Mouse (Mus musculus) ovary, postnatal 14 days (tissue): ENCODE data around the gene Smim5.

ENCODE experiments used
- DNase-seq: peaks from one replicate; pipeline ENCODE4 v3.0.0; 2022; ENCODE audit warnings: low spot score

Smim5 gene

GRCm38 (mm10) chr11:115894755-115895520 lies 4.8 kb upstream of the Smim5 start:
- no peak for DNase-seq

DNA sequence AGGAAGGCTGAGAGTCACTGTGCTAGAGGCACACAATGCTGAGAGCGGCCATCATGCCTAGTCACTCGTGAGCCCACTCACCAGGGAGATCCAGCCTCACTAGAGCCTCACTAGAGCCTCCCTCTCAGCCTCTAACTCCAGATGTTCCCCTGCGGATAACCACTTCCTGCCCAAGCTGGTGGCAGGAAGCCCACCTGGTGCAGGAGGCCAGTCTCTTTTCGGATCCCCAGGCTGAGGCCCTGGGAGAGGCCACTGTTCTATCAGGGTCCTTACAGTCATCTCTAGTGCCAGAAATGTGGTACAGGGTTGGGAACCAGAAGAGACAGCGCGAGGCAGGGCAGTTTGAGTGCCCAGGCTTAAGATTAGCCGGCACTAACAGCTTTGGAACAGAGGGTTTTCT lies 1.3 kb upstream of the Smim5 start:
- DNase-seq, result no peak

DNA sequence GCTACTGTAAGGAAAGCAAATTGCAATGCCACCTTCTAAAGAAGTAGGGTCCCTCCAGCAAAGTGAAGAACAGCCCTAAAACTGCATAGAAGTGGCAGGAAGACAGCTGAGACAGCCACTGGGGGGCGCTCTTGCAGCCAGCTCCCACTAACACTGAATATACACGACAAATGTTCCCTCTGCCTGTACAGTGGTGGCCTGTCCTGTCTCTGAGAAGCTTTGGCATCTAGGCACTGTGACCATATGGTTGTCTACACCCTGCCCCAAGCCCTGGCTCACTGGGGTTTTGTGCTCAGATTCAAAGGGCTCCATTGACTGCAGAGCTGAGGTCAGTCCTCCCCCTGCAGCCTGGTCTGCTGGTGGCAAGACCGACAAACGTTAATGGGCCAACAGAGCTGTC lies 880 bp upstream of the Smim5 start:
- DNase-seq, result no peak

- no peak for DNase-seq
These were observed 983 bp downstream of the Smim5 start for GRCm38 (mm10) chr11:115900561-115901337.

GRCm38 (mm10) chr11:115901338-115902161 lies 1.8 kb downstream of the Smim5 start:
- no peak for DNase-seq

DNA sequence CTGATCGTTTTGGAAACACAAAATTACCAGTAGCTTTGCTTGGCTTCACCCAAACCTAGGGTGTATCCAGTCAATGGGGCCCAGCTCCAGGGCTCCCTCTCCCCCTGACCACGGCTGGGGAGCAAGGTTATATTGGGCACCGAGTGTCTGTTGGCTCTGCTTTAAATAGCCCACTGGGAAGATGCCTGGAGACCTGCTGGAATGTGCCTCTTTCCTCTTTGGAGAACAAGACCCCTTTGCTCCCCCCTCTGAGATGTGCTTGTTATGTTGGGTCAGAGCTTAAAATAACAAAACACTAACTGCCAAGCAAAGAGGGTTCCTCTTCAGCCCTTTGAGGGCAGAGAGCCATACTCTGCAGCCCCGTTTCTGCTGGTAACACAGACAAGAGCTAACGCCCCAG lies 2.4 kb downstream of the Smim5 start:
- no peak for DNase-seq

- peak; percentile 59 for DNase-seq
These were observed 3.1 kb downstream of the Smim5 start for GRCm38 (mm10) chr11:115902831-115903230.

- DNase-seq, result no peak
These were observed 3.8 kb downstream of the Smim5 start for GRCm38 (mm10) chr11:115903384-115904230.

DNA sequence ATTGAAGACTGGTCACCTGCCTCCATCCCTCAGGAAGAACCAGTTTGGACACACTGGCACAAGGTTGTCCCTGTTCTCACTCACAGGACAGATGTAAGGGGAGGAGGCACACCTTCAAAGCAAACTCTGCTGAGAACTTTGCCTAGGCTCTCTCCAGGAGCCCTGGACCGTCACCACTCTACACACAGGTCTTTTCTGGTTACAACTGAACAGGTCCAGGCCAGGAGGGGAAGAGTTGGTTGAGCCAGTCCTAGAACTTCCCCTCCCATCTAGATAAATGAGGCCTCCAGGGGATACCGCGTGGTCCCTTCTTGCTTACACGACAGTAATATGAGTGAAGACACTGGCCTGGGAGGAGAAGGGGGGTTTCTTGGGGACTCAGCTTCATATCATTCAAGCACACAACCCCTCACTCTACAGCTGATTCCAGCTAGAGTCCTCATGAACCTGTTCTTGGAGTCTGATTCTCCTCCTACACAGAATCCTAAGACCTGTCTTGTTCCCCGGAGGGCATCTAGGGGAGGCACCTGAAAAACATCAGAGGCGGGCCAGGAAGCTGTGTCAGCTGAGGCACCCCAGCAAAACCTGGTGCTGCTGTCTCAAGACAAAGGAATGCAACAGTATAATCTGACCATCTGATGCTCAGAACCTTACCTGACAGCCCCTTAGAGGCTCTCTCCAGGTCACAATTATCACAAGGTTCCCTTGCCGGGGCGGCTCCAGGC lies 4.6 kb downstream of the Smim5 start:
- DNase-seq, result no peak

GRCm38 (mm10) chr11:115904956-115905790 lies 5.4 kb downstream of the Smim5 start:
- DNase-seq, result no peak

GRCm38 (mm10) chr11:115906116-115906515 lies 6.3 kb downstream of the Smim5 start:
- DNase-seq, result no peak

DNA sequence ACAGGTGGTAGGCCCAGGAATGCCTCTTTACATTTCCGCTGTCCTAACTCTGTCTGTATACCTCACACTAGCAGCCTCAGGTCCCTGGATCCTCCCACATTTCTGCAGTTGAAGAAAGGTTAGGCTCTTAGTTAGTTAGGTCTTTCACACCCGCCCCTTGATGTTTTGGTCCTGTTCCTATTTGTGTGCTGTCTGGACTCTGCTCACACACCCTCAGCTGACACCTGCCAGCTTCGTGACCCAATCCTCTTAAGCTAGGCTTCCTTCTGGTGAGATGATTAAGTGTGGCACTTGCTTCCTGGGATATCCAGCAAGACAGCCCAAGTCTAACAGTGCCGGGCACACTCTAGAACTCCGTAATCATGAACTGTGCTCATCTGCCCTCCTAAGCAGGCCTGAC lies 6.8 kb downstream of the Smim5 start:
- no peak for DNase-seq

DNA sequence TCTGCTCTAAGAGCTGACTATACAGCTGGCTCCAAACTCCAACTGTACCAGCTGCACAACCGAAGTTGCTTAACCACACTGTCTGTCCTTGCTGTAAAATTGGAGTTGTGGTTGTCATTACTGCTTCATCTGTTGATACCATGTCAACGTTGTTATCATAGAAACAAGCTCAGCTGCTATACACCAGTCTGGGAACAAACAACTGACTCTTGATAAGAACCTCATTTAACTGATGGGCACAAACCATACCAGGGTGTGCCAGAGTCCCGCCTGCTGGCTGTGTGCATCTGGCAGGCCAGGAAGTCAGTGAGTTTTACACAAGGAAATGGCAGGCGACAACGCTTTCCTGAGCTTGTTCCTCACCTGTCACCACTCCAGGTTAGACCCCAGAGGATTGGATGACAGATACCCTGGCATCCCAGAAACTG lies 11.4 kb downstream of the Smim5 start:
- no peak for DNase-seq

GRCm38 (mm10) chr11:115911632-115912376 lies 12.0 kb downstream of the Smim5 start, which contains the start of gene Smim6:
Gene Smim6, plus strand, starts transcription at chr11:115912017.
- no peak for DNase-seq

GRCm38 (mm10) chr11:115916579-115916978 lies 16.8 kb downstream of the Smim5 start:
- DNase-seq, result no peak

GRCm38 (mm10) chr11:115918637-115919036 lies 18.9 kb downstream of the Smim5 start:
- no peak for DNase-seq

GRCm38 (mm10) chr11:115919073-115919472 lies 19.3 kb downstream of the Smim5 start:
- no peak for DNase-seq

GRCm38 (mm10) chr11:115920110-115920818 lies 20.5 kb downstream of the Smim5 start:
- DNase-seq, result no peak
